Comparison of ENCODE assay signal across 27 mouse cellular contexts in the genomic region with DNA sequence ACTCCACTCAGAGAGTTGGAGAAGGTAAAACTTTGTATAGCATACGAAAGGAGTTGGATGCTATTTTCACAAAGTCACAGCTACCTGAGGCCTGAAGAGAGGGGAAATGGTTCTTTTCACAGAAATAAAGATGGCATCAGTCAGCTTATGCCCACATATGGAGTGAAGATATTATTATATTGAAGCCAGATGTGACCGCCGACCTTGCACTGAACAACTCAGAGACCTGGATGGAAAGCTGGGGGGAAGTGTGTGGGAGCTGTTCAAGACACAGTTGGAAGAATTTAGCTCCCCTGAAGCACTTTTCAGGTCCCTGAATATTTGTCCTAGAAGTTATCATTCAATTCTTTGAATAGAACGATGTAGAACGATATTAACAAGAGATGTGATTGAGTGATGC.
"Had no signal": no experiment of that assay in that cellular context is flagged by ENCODE, and none has a peak within 500 bp of the region (broad histone marks: within the 10 kb centered on the region; RNA-seq: fewer than 3 reads in every experiment).

No protein-coding gene starts in this region.

- H3K27ac ChIP-seq: gastrocnemius, adult 2 months; heart, embryonic 10.5 days; hindbrain, embryonic 10.5 days; hindbrain, embryonic 12.5 days; hindbrain, embryonic 14.5 days; hindbrain, postnatal 0 days; kidney, embryonic 15.5 days; kidney, postnatal 0 days; limb, embryonic 13.5 days; limb, embryonic 15.5 days; liver, embryonic 12.5 days; liver, embryonic 14.5 days had no signal

- H3K27me3 ChIP-seq: heart, embryonic 12.5 days; hindbrain, embryonic 12.5 days; kidney, embryonic 15.5 days; limb, embryonic 13.5 days; limb, embryonic 15.5 days; liver, embryonic 12.5 days had no signal

- H3K9me3 ChIP-seq: heart, embryonic 10.5 days; heart, embryonic 12.5 days; hindbrain, embryonic 10.5 days; hindbrain, embryonic 12.5 days; kidney, embryonic 15.5 days; limb, embryonic 13.5 days; limb, embryonic 15.5 days; liver, embryonic 12.5 days had no signal

- H3K9ac ChIP-seq: heart, embryonic 12.5 days; hindbrain, embryonic 12.5 days; hindbrain, embryonic 14.5 days; kidney, embryonic 15.5 days; limb, embryonic 13.5 days; limb, embryonic 15.5 days; liver, embryonic 12.5 days; liver, embryonic 14.5 days had no signal

- ATAC-seq: hindbrain, postnatal 0 days; intestine, embryonic 16.5 days; liver, embryonic 12.5 days had no signal

- DNase-seq: gastrocnemius, adult 2 months; gastrocnemius, postnatal 10 days; gastrocnemius, postnatal 25 days; heart, adult 18-20 months; heart, postnatal 10 days; heart, postnatal 4 days; kidney, adult 11 months; kidney, adult 2 months; kidney, adult 9 months; kidney, postnatal 14 days; kidney, postnatal 36 days; layer of hippocampus, adult 9-11 months; layer of hippocampus, postnatal 36 days; left cerebral cortex, postnatal 4 days had no signal

- H3K4me1 ChIP-seq: heart, embryonic 10.5 days; heart, embryonic 12.5 days; hindbrain, embryonic 10.5 days; hindbrain, embryonic 12.5 days; kidney, embryonic 15.5 days; limb, embryonic 13.5 days; limb, embryonic 15.5 days; liver, embryonic 12.5 days had no signal

- H3K36me3 ChIP-seq: heart, embryonic 10.5 days; heart, embryonic 12.5 days; hindbrain, embryonic 10.5 days; hindbrain, embryonic 12.5 days; kidney, embryonic 15.5 days; limb, embryonic 13.5 days; limb, embryonic 15.5 days; liver, embryonic 12.5 days had no signal

- H3K4me3 ChIP-seq: gastrocnemius, adult 2 months; heart, embryonic 10.5 days; heart, embryonic 12.5 days; hindbrain, embryonic 10.5 days; hindbrain, embryonic 12.5 days; kidney, embryonic 15.5 days; limb, embryonic 13.5 days; limb, embryonic 15.5 days; liver, embryonic 12.5 days had no signal

- H3K4me2 ChIP-seq: heart, embryonic 12.5 days; hindbrain, embryonic 12.5 days; hindbrain, embryonic 14.5 days; kidney, embryonic 15.5 days; limb, embryonic 13.5 days; limb, embryonic 15.5 days; liver, embryonic 12.5 days had no signal
